Mouse (Mus musculus) T-helper 1 cell (primary cell): ENCODE results near the gene Dclk3.

Experiments
- in situ Hi-C: fragments of 300-600 bp; cut with MboI, MseI; formaldehyde crosslinking; loops from one replicate; pipeline ENCODE4 v1.15.1; 2025; ENCODE audit warnings: high pct_unique_total_duplicates

Dclk3 gene

GRCm38 (mm10) chr9:111439836-111440201, 938 bp downstream of the Dclk3 start:
- in situ Hi-C loops, result no loop called here

GRCm38 (mm10) chr9:111440446-111440845, 1.6 kb downstream of the Dclk3 start:
- in situ Hi-C loops, result no loop called here

- in situ Hi-C loops, result no loop called here
Observed at GRCm38 (mm10) chr9:111441151-111441550, 2.3 kb downstream of the Dclk3 start.

- in situ Hi-C loops, result no loop called here
Observed at GRCm38 (mm10) chr9:111446204-111446603, 7.3 kb downstream of the Dclk3 start.

DNA sequence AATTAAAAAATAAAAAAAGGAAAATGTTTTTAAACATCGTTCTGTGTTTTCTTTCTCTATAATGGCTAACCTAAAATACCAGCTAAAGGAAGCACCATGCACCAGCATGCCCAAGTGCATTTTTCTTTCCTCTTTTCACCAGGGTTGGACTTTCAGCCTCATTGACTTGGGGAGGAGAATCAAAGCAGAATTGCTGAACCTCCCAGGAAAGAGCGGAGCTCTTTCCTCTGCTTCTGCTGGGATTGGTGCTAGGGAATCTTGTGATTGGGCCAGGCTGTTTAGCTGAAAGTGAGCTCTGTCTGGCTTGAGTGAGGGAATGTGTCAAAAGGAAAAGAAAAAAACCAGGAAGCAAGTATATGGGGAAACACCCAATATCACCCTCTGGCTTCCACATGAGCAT, 10.1 kb downstream of the Dclk3 start:
- in situ Hi-C loops, result no loop called here

DNA sequence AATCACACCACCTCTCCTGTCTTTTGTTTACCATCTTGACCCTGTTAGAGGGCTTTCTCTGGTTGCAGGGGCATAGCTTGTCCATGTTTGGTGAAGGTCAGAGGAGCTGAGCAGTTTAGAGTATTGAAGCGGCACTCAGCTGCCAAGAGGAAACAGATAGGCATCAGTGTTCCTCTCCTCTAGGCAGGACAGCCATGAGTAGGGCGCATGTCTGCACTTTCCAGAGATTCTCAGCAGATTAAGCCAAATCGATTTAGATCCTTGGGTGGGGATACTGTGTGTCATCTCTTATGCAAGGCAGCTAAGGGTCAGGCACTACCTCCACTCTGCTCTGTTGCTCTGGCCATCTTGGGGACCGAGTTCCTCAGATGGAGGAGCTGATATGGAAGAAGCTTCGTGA, 11.0 kb downstream of the Dclk3 start:
- in situ Hi-C loops, result no loop called here

GRCm38 (mm10) chr9:111450853-111451404, 12.0 kb downstream of the Dclk3 start:
- in situ Hi-C loops, result no loop called here

DNA sequence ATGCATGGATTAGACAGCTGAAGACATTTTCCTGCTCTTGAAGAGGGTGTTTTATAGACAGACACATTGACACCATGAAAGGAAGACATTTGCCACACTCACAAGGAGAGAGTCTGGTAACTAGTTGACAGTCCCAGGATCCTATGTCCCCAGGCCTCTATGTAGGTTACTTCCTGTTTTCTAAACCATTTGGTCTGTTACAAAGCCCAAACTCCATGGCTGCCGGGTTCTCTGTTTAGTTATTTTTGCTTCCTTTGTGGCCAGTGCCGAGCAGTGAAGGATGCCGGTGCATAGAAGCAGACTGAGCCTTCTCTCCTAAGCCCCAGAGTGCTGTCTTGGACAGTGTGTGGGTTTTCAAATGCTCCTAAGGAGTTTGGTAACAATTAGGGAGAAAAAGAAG, 15.0 kb downstream of the Dclk3 start:
- in situ Hi-C loops, result no loop called here

GRCm38 (mm10) chr9:111457176-111457935, 18.5 kb downstream of the Dclk3 start:
- in situ Hi-C loops, result no loop called here

GRCm38 (mm10) chr9:111457936-111458310, 19.0 kb downstream of the Dclk3 start:
- in situ Hi-C loops, result no loop called here

DNA sequence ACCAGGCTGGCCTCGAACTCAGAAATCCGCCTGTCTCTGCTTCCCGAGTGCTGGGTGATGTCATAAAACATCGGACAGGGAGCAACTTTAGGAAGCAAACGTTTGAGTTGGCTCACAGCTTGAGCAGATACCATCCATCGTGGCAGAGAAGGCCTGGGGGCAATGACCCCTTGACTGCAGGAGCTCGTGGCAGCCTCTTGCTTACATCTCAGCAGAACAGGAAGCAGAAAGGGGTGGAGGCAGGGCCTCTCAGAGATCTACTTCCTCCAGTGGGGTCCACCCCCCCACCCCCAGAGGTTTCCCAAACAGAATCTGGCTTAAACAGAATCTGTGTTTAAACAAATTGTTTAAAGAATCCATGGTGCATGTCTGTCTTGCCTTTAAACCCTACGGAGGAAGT, 20.6 kb downstream of the Dclk3 start:
- in situ Hi-C loops, result no loop called here

- in situ Hi-C loops, result no loop called here
Observed at GRCm38 (mm10) chr9:111460201-111460814, 21.4 kb downstream of the Dclk3 start.

- in situ Hi-C loops, result no loop called here
Observed at GRCm38 (mm10) chr9:111461415-111462103, 22.7 kb downstream of the Dclk3 start.

GRCm38 (mm10) chr9:111465666-111466065, 26.8 kb downstream of the Dclk3 start:
- in situ Hi-C loops, result no loop called here

- in situ Hi-C loops, result no loop called here
Observed at GRCm38 (mm10) chr9:111473686-111474457, 35.0 kb downstream of the Dclk3 start.

- in situ Hi-C loops, result no loop called here
Observed at GRCm38 (mm10) chr9:111474458-111474745, 35.5 kb downstream of the Dclk3 start.

DNA sequence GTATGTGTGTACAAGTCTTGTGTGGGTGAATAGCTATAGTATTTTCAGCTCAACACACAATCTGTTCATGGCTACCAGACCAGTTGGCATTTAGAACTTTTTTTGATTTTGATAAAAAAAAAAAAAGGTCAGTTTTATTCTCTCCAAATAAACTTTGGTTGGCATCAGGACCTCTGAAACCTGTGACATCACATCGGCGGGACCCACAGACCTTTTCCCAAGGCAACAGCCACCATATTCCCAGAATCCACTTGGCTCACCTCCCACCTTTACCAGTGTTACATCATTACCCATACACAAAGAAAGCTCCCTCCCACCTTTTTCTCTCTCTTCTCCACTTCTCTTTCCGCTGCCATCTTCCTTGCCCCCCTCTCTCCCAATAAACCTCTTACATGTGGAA, 36.4 kb downstream of the Dclk3 start:
- in situ Hi-C loops, result loop anchor here (5.0 kb wide), 1 partner anchor 123 kb away; no protein-coding TSS in a partner anchor

- in situ Hi-C loops, result loop anchor here (5.0 kb wide), 1 partner anchor 124 kb away; no protein-coding TSS in a partner anchor
Observed at GRCm38 (mm10) chr9:111475973-111476372, 37.1 kb downstream of the Dclk3 start.

- in situ Hi-C loops, result loop anchor here (5.0 kb wide), 1 partner anchor 124 kb away; no protein-coding TSS in a partner anchor
Observed at GRCm38 (mm10) chr9:111476479-111477016, 37.7 kb downstream of the Dclk3 start.

DNA sequence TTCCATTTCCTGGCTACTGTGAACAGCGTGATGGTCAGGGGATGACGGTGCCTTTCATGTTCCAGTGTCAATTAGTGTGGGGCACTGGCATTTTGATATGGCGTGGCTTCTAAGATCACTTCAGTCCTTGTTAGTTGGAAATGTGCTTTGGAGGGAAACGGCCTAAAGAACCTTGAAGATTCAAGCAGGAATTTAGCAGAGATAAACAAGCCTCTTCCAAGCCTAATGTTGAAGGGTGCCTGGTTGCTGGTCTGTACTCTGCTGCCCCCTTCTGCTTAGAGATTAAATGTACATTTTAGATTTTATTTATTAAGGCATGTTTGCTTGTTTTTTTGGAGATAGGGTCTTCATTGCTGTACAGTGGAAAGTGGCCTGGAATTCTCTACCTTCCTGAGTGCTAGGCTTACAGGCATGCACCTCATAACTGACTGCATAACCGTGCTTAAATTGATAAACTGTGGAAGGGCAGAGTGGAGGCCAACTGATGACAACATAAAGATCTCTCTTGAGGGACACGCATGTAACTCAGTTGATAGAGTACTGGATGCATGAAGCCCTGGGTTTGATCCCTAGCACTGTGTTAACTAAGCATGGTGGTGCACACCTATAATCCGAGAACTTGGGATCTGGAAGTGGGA, 40.1 kb downstream of the Dclk3 start:
- in situ Hi-C loops, result loop anchor here (5.0 kb wide), 1 partner anchor 127 kb away; no protein-coding TSS in a partner anchor

- in situ Hi-C loops, result no loop called here
Observed at GRCm38 (mm10) chr9:111481011-111481410, 42.1 kb downstream of the Dclk3 start.
